Mouse (Mus musculus) hindbrain, embryonic 10.5 days (tissue): Measurements from ENCODE around the gene BC028528. TPM values are rescaled to one million over a fixed set of nuclear protein-coding genes. Genes with fewer than 3 reads are reported as not detected.
A peak's percentile ranks its signal among the peaks of the same experiment; 100 is the strongest.
"Not testable (repeated sequence)": the region's sequence is repeated elsewhere in the genome, so short reads cannot be mapped to it uniquely, and the experiment has no call there.

Source experiments
- DNase-seq: peaks from one replicate; pipeline ENCODE4 v3.0.0-alpha.2; 2017; ENCODE audit warnings: low spot score
- H3K27ac ChIP-seq: fragments of 300-500 bp; sonication (generic); 2 replicates; pipeline ENCODE4 v1.5.1; 2016; ENCODE audit warnings: mild to moderate bottlenecking, moderate library complexity
- H3K27me3 ChIP-seq: fragments of 300-500 bp; sonication (generic); 2 replicates; pipeline ENCODE4 v1.6.1; 2016; ENCODE audit warnings: mild to moderate bottlenecking; ENCODE audit not compliant: poor library complexity, insufficient read depth, severe bottlenecking
- H3K36me3 ChIP-seq: fragments of 300-500 bp; sonication (generic); 2 replicates; pipeline ENCODE4 v1.6.1; 2016; ENCODE audit warnings: mild to moderate bottlenecking, moderate library complexity
- H3K4me1 ChIP-seq: fragments of 300-500 bp; sonication (generic); replicated peaks from 2 replicates; pipeline ENCODE4 v1.6.1; 2016; ENCODE audit warnings: mild to moderate bottlenecking
- H3K4me3 ChIP-seq: fragments of 300-500 bp; sonication (generic); 2 replicates; pipeline ENCODE4 v1.5.1; 2016; ENCODE audit warnings: mild to moderate bottlenecking, moderate library complexity
- H3K9me3 ChIP-seq: fragments of 300-500 bp; sonication (generic); 2 replicates; pipeline ENCODE4 v1.6.1; 2016; ENCODE audit warnings: mild to moderate bottlenecking, moderate library complexity
- WGBS: fragments of 180-500 bp; shearing (Covaris S2); methylation state at CpG from one replicate; pipeline ENCODE4 v1.1.7; 2016; 5-methylcytosine and 5-hydroxymethylcytosine counted together
- polyA plus RNA-seq: library from polyadenylated mRNA; unstranded; fragments of >200 nt; fragmentation: Nextera tagmentation; extraction: Ambion mirVana; gene quantifications from 2 replicates; pipeline ENCODE4 v1.2.1, GENCODE M21; 2016

Gene BC028528
- polyA plus RNA-seq, 1 experiment from 2014 or later, result 12.3 TPM

DNA sequence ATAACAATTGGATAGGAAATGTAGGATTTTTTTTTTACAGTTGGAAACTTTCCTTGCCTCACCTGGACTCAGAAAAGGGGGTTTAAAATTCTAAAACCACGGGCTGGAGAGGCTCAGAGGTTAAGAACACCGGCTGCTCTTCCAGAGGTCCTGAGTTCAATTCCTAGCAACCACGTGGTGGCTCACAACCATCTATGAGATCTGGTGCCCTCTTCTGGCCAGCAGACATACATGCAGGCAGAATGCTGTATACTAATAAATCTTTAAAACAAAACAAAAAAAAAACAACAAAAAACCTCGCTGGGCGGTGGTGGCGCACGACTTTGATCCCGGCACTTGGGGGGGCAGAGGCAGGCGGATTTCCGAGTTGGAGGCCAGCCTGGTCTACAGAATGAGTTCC, 30.6 kb downstream of the BC028528 start:
- Histone ChIP-seq H3K4me3 (no peak overlapping the region), H3K27ac (no peak overlapping the region), H3K4me1 (no peaks in the 10 kb centered on the region; the same call in 1 of the 2 replicates), H3K27me3 (no peaks in the 10 kb centered on the region), H3K9me3 (no peaks in the 10 kb centered on the region), H3K36me3 (peaks cover 45% of the 10 kb centered on the region)
- DNase-seq, result no peak
- 78% methylated on average over 10 of the region's 10 CpGs for WGBS

DNA sequence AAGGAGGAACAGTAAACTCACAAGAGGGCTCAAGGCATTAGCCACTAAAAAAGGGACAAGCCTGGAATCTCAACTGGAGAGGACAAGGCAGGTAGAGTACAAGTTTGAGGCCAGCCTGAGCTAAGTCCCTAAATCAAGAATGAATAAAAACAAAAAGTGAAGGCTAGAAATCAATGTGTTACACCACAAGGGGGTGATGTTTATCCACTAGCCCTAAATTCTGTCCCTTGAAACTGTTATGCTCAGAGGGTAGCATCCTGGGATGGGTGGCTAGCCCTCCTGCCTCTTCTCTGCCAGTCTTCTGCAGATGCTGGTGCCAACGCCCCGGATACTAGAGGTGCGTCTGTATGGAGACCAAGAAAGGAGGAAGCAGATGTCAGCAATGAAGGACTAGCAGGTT, 31.5 kb downstream of the BC028528 start:
- WGBS, result 80% methylated on average over 3 of the region's 3 CpGs

DNA sequence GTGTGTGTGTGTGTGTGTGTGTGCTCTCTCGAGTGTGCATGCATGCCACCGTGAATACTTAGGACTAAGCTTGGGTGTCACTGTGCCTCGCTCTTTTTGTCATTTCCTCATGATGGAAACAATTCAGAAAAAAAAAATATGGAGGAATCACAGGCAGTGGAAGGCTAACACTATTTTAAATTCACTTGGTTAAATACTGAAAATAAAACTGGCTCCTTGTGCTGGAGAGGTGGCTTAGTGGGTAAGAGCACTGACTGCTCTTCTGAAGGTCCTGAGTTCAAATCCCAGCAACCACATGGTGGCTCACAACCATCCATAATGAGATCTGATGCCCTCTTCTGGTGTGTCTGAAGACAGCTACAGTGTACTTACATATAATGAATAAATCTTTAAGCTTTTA, 33.5 kb downstream of the BC028528 start:
- H3K4me3 ChIP-seq, H3K9me3 ChIP-seq, H3K27me3 ChIP-seq, H3K27ac ChIP-seq, DNase-seq, H3K4me1 ChIP-seq: not testable (repeated sequence)
- peaks cover 22% of the 10 kb centered on the region for H3K36me3 ChIP-seq
- 84% methylated on average over 3 of the region's 3 CpGs for WGBS

More for the DNA sequence above, 31.5 kb downstream of the BC028528 start:
- no peak overlapping the region for H3K27ac ChIP-seq
- no peaks in the 10 kb centered on the region; the same call in 1 of the 2 replicates for H3K4me1 ChIP-seq
- H3K36me3 ChIP-seq, result peaks cover 38% of the 10 kb centered on the region
- no peaks in the 10 kb centered on the region for H3K9me3 ChIP-seq
- no peak for DNase-seq
- no peaks in the 10 kb centered on the region for H3K27me3 ChIP-seq
- no peak overlapping the region for H3K4me3 ChIP-seq

DNA sequence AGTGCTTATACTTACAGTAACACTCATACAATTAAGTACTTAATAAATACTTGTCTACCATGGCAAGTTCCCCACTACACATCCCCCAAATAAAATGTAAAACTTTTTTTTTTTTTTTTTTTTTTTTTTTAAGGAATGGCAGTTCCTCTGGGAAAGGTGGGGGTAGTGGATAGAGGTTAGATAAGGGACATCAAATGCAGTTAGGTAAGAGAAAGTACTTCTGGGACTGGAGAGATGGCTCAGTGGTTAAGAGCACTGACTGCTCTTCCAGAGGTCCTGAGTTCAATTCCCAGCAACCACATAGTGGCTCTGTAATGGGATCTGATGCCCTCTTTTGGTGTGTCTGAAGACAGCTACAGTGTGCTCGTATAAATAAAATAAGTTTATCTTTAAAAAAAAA, 34.8 kb downstream of the BC028528 start:
- WGBS, result 78% methylated on average over 1 of the region's 1 CpGs
- H3K4me1 ChIP-seq, DNase-seq, H3K27me3 ChIP-seq, H3K27ac ChIP-seq, H3K9me3 ChIP-seq, H3K4me3 ChIP-seq: not testable (repeated sequence)
- H3K36me3 ChIP-seq, result peaks cover 24% of the 10 kb centered on the region

DNA sequence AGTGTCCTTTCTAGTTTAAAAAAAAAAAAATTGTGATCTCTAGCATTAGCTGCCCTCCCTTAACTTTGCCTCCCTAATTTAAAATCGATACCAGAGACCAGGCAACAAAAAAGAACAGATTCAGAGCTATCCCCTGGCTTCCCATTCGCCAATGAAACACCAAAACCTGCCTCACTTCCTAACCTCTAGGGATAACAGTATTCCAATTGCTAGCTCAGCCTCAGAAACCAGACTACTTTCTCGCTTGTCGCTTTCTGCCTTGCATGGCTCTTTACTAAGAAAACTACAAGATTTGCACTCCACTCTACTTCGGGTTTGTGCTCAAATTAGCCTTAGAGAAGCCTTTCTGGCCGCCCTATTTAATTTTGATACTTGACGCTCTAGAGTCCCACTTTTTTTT, 35.7 kb downstream of the BC028528 start:
- H3K4me1 ChIP-seq, result peaks cover 6% of the 10 kb centered on the region
- peak overlapping the region; percentile 93 for H3K27ac ChIP-seq
- WGBS, result 29% methylated on average over 7 of the region's 7 CpGs
- H3K9me3 ChIP-seq, result no peaks in the 10 kb centered on the region
- H3K27me3 ChIP-seq, result no peaks in the 10 kb centered on the region
- DNase-seq, result no peak
- peak overlapping the region; percentile 96 for H3K4me3 ChIP-seq
- peaks cover 24% of the 10 kb centered on the region for H3K36me3 ChIP-seq

DNA sequence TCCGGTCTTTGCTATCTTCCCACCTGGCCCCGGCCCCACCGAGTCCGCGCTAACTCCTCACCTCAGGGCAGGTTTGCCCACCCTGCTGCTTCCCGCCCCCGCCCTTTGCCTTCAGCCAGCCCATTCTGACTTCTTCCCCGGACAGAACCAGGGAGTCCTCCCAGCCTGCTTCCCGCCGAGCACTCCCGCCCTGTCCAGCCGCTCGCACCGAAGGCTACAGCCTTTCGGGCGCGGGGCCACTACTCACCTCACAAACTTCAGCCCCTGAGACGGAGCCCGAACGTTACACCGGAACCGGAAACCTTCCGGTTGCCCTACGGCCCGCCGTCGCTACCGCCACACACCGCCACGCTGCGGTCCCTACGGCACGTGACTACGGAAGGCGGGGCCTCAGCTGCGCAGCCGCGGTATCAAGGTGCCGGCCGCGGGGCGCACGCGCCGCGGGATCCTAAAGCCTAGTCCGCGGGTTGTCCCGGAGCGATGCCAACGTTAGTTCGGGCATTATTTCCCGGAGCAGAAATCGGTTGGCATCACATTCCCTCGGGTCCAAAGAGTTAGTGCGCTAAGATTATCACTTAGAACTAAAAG, 36.2 kb downstream of the BC028528 start, which contains the start of gene Prpf3:
Prpf3 (minus strand) TSS at position 384 of the 588 bp plus-strand sequence.
- WGBS, result under 1% methylated on average over 56 of the region's 56 CpGs
- Histone ChIP-seq H3K27me3 (no peaks in the 10 kb centered on the region), H3K4me1 (peaks cover 6% of the 10 kb centered on the region), H3K4me3 (peak within 1 kb of the TSS; percentile 96), H3K27ac (peak within 1 kb of the TSS; percentile 93), H3K36me3 (peaks cover 29% of the 10 kb centered on the region), H3K9me3 (no peaks in the 10 kb centered on the region)
- peak; percentile 93 for DNase-seq

DNA sequence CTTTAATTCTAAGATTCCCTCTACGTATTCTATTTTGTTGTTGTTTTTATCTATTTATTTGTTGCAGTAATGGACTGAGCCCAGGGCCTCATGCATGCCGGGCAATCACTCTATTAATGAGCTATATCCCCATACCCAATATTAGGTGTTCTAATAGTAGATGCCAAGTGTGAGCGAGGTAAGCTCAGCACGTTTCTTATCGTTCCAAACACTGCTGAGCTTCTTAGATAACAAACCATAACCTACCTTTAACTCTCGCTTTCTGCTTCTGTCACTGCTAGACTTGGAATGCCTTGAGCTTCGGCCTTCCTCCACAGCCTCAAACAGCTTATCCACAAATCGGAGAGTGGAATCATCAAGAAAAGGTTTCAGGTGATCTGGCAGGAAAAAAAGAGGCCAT, 40.5 kb downstream of the BC028528 start:
- Histone ChIP-seq H3K27ac (no peak overlapping the region), H3K4me3 (no peak overlapping the region), H3K4me1 (peaks cover 6% of the 10 kb centered on the region), H3K9me3 (no peaks in the 10 kb centered on the region), H3K27me3 (no peaks in the 10 kb centered on the region), H3K36me3 (peaks cover 72% of the 10 kb centered on the region)
- 95% methylated on average over 8 of the region's 8 CpGs for WGBS
- DNase-seq, result no peak

DNA sequence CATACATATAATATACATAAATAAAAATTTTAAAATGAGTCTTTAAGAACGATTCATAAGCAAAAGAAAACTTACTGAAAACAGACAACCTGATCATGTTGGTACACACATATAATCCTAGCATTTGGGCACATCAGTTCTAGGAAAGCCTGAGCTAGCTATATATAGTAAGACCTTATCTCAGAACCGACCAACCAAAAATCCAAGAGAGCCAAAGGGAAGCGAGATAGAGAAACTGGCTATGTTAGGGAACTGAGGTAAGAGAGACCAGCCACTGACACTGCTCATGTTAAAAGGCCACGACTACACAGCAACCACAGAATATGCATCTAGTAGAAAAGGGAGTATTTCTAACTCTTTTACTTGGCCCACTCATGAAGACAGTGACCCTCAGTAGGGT, 41.2 kb downstream of the BC028528 start:
- 88% methylated on average over 4 of the region's 4 CpGs for WGBS
- Histone ChIP-seq H3K36me3 (peaks cover 79% of the 10 kb centered on the region), H3K4me3 (no peak overlapping the region), H3K9me3 (no peaks in the 10 kb centered on the region), H3K4me1 (peaks cover 6% of the 10 kb centered on the region), H3K27ac (no peak overlapping the region), H3K27me3 (no peaks in the 10 kb centered on the region)
- DNase-seq, result no peak

DNA sequence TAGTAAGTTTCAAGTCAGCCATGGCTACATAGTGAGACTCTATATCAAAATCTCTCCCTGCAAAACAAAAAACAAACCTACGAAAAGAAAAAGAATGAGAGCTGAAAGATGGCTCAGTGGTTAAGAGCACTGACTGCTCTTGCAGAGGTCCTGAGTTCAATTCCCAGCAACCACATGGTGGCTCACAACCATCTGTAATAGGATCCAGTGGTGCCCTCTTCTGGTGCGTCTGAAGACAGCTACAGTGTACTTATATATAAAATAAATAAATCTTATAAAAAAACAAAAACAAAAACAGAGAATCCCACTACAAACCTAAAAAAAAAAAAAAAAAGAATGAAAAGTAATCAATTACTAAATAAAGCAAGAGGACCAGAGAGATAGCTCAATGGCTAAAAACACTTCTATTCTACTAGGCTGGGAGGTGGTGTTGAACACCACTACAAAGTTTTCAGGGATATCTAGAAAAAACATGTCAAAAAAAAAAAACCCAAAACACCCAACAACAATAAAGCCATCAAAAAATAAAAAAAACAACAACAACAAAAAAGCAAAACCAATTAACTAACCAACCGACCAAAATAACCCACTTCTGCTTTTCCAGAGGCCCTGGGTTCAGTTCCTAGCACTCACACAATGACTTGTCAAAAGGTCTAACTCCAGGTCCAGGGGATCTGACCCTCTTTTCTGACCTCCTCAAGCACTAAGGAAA, 49.1 kb downstream of the BC028528 start:
- Histone ChIP-seq H3K36me3 (peaks cover 99% of the 10 kb centered on the region), H3K27ac (no peak overlapping the region), H3K9me3 (no peaks in the 10 kb centered on the region), H3K27me3 (no peaks in the 10 kb centered on the region), H3K4me3 (no peak overlapping the region), H3K4me1 (no peaks in the 10 kb centered on the region)
- no peak for DNase-seq
- WGBS, result 90% methylated on average over 3 of the region's 3 CpGs

DNA sequence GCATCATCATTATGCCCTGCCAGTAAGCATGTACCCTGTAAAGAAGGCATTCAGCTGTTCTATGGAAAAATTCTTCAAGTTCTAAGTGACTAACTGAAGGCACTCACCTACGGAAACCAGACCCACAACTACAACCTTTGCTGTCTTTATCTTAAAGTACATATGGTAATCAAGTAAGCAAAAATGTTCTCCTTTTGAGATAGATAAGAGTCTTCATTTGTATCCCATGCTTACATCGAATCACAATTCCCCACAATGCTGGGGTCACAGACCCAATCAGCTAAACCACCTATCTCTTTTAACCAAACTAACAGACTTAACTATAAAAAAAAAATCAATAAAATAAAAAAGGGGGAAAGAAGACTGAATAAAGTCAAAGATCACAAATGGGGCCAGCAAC, 52.6 kb downstream of the BC028528 start:
- Histone ChIP-seq H3K27ac (no peak overlapping the region), H3K4me1 (no peaks in the 10 kb centered on the region), H3K4me3 (no peak overlapping the region), H3K9me3 (no peaks in the 10 kb centered on the region), H3K27me3 (no peaks in the 10 kb centered on the region), H3K36me3 (peaks cover 99% of the 10 kb centered on the region)
- 96% methylated on average over 2 of the region's 2 CpGs for WGBS
- no peak for DNase-seq

Other genes with a start within 250 kb of the BC028528 start
- 47.2 and 53.4 TPM in 2 replicates for gene Mcl1, start 233.2 kb downstream of the BC028528 start, polyA plus RNA-seq
- gene Adamtsl4, start 204.1 kb downstream of the BC028528 start, polyA plus RNA-seq, result 0.73 and 0.86 TPM in 2 replicates
- 14.2 and 20.3 TPM in 2 replicates for gene Ecm1, start 152.4 kb downstream of the BC028528 start, polyA plus RNA-seq
- gene Tars2, start 131.8 kb downstream of the BC028528 start, polyA plus RNA-seq, result 58.8 and 69.9 TPM in 2 replicates
- gene Rprd2, start 73.1 kb downstream of the BC028528 start, polyA plus RNA-seq, result 19.8 and 20.1 TPM in 2 replicates
- 51.5 and 66.9 TPM in 2 replicates for gene Prpf3, start 36.1 kb downstream of the BC028528 start, polyA plus RNA-seq
- 379 and 403 TPM in 2 replicates for gene Mrps21, start 20.5 kb downstream of the BC028528 start, polyA plus RNA-seq
- gene Ciart, start 9.8 kb downstream of the BC028528 start, polyA plus RNA-seq, result 9.5 and 13.6 TPM in 2 replicates
- gene Aph1a, start 2.0 kb upstream of the BC028528 start, polyA plus RNA-seq, result 33.9 and 35.8 TPM in 2 replicates
- gene Car14, start 12.7 kb upstream of the BC028528 start, polyA plus RNA-seq, result 50.1 and 69.4 TPM in 2 replicates
- 266 and 352 TPM in 2 replicates for gene Anp32e, start 37.2 kb upstream of the BC028528 start, polyA plus RNA-seq
- 75.0 and 83.5 TPM in 2 replicates for gene Plekho1, start 104.0 kb upstream of the BC028528 start, polyA plus RNA-seq
- gene Vps45, start 166.5 kb upstream of the BC028528 start, polyA plus RNA-seq, result 30.4 and 32.4 TPM in 2 replicates
- 12.8 and 19.2 TPM in 2 replicates for gene Otud7b, start 212.5 kb upstream of the BC028528 start, polyA plus RNA-seq